Mouse (Mus musculus) kidney, adult 2 months (tissue): ENCODE measurements at regions not wholly inside any gene's neighbourhood (a gene's known extent, or its start where the extent isn't known, plus 50 kb on each side); places are given as distances from the start of the nearest gene placed in this dataset.

Experiments
- DNase-seq: peaks from one replicate; pipeline ENCODE4 v3.0.0; 2021
- H3K27ac ChIP-seq: fragments of 200-500 bp; 2 replicates; pipeline ENCODE4 v1.5.1; 2012; ENCODE audit warnings: low read depth, low read length, control low read depth, inconsistent platforms; ENCODE audit not compliant: insufficient read depth
- H3K27me3 ChIP-seq: fragments of 200-500 bp; replicated peaks from 2 replicates; pipeline ENCODE4 v1.6.1; 2012; ENCODE audit warnings: mild to moderate bottlenecking, moderate library complexity, low read length, inconsistent platforms; ENCODE audit not compliant: control insufficient read depth, insufficient read depth
- H3K36me3 ChIP-seq: fragments of 200-500 bp; 2 replicates; pipeline ENCODE4 v1.6.1; 2012; ENCODE audit warnings: mild to moderate bottlenecking, moderate library complexity, low read length, inconsistent platforms; ENCODE audit not compliant: control insufficient read depth, insufficient read depth
- H3K4me1 ChIP-seq: fragments of 200-500 bp; 2 replicates; pipeline ENCODE4 v1.6.1; 2011; ENCODE audit warnings: low read length; ENCODE audit not compliant: control insufficient read depth, insufficient read depth
- H3K4me3 ChIP-seq: fragments of 200-500 bp; 2 replicates; pipeline ENCODE4 v1.5.1; 2011; ENCODE audit warnings: mild to moderate bottlenecking, low read depth, low read length, control low read depth; ENCODE audit not compliant: insufficient read depth
- CTCF ChIP-seq: fragments of 200-500 bp; conservative IDR thresholded peaks from 2 replicates; pipeline ENCODE4 v1.5.1; 2011; ENCODE audit warnings: low read depth, mild to moderate bottlenecking, control low read depth, low read length, moderate library complexity, mixed read lengths; ENCODE audit not compliant: insufficient read depth, insufficient read length
- POLR2A ChIP-seq: fragments of 200-500 bp; IDR thresholded peaks from one replicate; pipeline ENCODE4 v1.6.1; 2011; ENCODE audit warnings: low read depth, low read length, control low read depth
- WGBS: fragments of 180-500 bp; shearing (Covaris S2); methylation state at CpG from one replicate; pipeline ENCODE4 v1.1.7; 2018; 5-methylcytosine and 5-hydroxymethylcytosine counted together

DNA sequence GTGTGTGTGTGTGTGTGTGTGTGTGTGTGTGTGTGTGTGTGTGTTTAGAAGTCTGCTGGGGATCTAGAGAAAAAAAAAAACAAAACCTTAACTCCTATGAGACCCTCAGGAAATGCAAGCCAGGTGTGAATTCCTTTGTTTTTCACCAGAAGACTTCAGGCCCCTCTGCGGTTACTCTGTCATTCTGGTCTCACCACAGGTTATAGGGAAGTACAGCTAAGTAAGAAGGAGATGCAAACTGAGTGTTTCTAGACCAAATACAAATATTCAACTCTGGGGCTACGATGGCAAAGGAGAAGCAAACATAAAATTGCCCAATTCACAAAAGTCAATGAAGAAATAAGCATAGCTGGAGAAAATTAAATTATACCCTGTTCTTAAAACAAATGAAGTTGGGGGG, 54.9 kb upstream of the Basp1 start:
- DNase-seq = no peak
- Histone ChIP-seq H3K36me3 (no peaks in the 10 kb centered on the region), H3K27me3 (no peaks in the 10 kb centered on the region), H3K4me3 (no peak overlapping the region), H3K27ac (no peak overlapping the region), H3K4me1 (no peaks in the 10 kb centered on the region)
- WGBS = 84% methylated on average over 2 of the region's 2 CpGs
- TF ChIP-seq POLR2A (no peak), CTCF (no peak)

DNA sequence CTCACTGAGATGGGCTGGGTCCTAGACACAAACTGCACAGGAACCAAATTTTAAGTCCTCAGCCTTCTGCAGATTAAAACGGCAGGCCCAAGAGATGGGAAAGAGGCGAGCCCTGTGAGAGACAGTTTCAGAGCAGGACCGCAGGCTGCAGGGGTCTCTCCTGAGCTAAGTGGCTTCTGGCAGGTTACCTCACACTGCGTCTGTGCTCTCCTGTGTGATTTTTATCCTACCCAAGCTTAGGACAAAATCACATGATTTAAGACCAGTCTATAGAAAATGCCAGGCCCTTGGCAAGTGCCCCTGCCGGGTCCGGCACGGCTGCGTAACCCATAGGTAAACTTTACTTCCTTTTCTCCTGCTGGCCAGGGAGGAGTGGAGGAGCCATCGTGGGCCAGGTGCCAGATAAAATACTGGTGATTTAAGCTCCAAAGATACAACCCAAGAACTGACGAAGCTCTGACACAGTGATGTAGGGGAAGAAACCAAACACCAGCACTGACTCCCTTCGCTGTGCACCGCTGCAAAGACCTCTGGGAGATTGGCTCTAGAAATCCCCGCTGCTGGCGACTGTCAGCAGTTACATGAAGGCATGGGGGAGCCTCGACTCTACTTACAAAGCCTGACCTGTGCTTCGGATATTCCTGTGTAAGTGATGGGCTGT, 55.8 kb upstream of the Basp1 start:
- no peak for TF ChIP-seq POLR2A
- TF ChIP-seq CTCF = no peak
- no peak for DNase-seq
- H3K4me3 ChIP-seq = no peak overlapping the region
- 45% methylated on average over 16 of the region's 16 CpGs for WGBS
- no peaks in the 10 kb centered on the region; the same call in 1 of the 2 replicates for H3K4me1 ChIP-seq
- no peaks in the 10 kb centered on the region for H3K36me3 ChIP-seq
- H3K27me3 ChIP-seq = no peaks in the 10 kb centered on the region
- no peak overlapping the region for H3K27ac ChIP-seq

GRCm38 (mm10) chr15:25471331-25471730, 57.8 kb upstream of the Basp1 start:
- no peaks in the 10 kb centered on the region for H3K36me3 ChIP-seq
- 88% methylated on average over 5 of the region's 5 CpGs for WGBS
- no peak for DNase-seq
- no peaks in the 10 kb centered on the region for H3K27me3 ChIP-seq
- H3K4me3 ChIP-seq = no peak overlapping the region
- peaks cover 3% of the 10 kb centered on the region; the same call in 1 of the 2 replicates for H3K4me1 ChIP-seq
- no peak for TF ChIP-seq CTCF
- TF ChIP-seq POLR2A = no peak
- no peak overlapping the region for H3K27ac ChIP-seq

GRCm38 (mm10) chr15:25473201-25473710, 59.7 kb upstream of the Basp1 start:
- Histone ChIP-seq H3K36me3 (no peaks in the 10 kb centered on the region), H3K4me3 (no peak overlapping the region), H3K27me3 (no peaks in the 10 kb centered on the region), H3K4me1 (peaks cover 3% of the 10 kb centered on the region; the same call in 1 of the 2 replicates), H3K27ac (no peak overlapping the region)
- DNase-seq = no peak
- TF ChIP-seq CTCF (no peak), POLR2A (no peak)
- 78% methylated on average over 3 of the region's 3 CpGs for WGBS

DNA sequence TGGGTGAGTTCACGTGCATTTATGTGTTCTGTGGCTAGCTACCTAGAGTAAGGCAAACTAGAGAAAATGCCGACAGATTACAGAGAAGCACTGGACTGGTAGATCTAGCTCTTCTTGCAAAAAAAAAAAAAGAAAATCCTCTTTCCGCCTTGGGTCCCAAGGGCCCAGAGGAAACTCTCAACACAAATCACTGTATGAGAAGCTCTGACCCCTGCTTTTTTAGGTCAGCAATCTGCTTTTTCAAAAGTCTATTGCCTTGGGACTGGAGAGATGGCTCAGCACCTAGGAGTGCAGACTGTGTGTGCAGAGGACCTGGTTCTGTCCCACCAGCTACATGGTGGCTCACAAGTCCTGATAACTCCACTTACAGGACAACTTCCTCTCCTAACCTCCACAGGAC, 60.5 kb upstream of the Basp1 start:
- Histone ChIP-seq H3K4me3 (no peak overlapping the region), H3K27ac (no peak overlapping the region; the same call in 1 of the 2 replicates), H3K27me3 (no peaks in the 10 kb centered on the region), H3K4me1 (peaks cover 3% of the 10 kb centered on the region; the same call in 1 of the 2 replicates), H3K36me3 (no peaks in the 10 kb centered on the region)
- DNase-seq = peak; percentile 68
- WGBS = 69% methylated on average over 3 of the region's 3 CpGs
- TF ChIP-seq POLR2A = no peak
- TF ChIP-seq CTCF = no peak

GRCm38 (mm10) chr15:25482586-25482985, 69.0 kb upstream of the Basp1 start:
- WGBS = 74% methylated on average over 3 of the region's 3 CpGs
- no peak overlapping the region for H3K4me3 ChIP-seq
- peak; percentile 74 for DNase-seq
- TF ChIP-seq POLR2A (no peak), CTCF (no peak)
- H3K27ac ChIP-seq = no peak overlapping the region
- H3K4me1 ChIP-seq = no peaks in the 10 kb centered on the region
- H3K27me3 ChIP-seq = no peaks in the 10 kb centered on the region
- no peaks in the 10 kb centered on the region for H3K36me3 ChIP-seq

GRCm38 (mm10) chr15:25485372-25485771, 71.8 kb upstream of the Basp1 start:
- 48% methylated on average over 9 of the region's 9 CpGs for WGBS
- no peak for TF ChIP-seq CTCF
- no peak for TF ChIP-seq POLR2A
- no peaks in the 10 kb centered on the region for H3K36me3 ChIP-seq
- no peaks in the 10 kb centered on the region for H3K27me3 ChIP-seq
- H3K4me3 ChIP-seq = no peak overlapping the region
- peak; percentile 59 for DNase-seq
- no peaks in the 10 kb centered on the region for H3K4me1 ChIP-seq
- no peak overlapping the region for H3K27ac ChIP-seq
